Mouse (Mus musculus): Measurements from ENCODE around the gene Il27ra.

DNA sequence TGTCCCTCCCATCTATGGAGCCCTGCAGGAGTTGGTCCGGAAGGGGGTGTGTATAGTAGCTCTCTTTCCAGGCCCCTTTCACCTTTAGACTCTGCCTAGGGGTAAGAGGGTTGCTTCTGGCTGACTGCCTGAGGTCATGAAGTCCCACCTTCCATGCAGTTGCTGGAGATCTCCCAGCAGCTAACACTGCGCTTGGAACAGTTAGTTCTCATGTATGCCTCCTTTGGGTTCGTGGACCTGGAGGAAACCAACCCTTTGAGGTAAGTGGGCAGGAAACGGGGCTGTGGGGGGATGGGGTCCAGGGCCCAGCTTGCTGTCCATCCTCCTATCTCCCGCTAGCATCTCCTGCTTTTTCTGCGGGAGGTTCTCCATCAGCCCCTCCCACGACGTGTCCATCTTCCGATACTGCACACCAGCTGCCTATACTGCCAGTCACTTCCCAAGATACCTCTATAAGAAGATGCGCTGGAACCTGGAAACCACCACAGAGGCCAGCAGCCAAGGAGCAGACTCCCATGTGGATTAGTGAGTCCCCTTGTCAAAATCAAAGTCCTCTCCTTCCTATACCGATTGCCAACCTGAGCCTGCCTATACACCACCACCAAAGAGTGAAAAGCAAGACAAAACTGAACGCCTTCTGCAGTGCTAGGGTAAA is 39.3 kb downstream of the Il27ra start:
- TF ChIP-seq EP300 (IDR thresholded peaks at IDR 0.05) (no peak), CTCF (IDR thresholded peaks at IDR 0.05) (no peak)
